Comparison of ENCODE assay signal across 17 mouse cellular contexts in genomic region chr19:28683346-28683745, GRCm38 (mm10).
"Had no signal": no experiment of that assay in that cellular context is flagged by ENCODE, and none has a peak within 500 bp of the region (broad histone marks: within the 10 kb centered on the region; RNA-seq: fewer than 3 reads in every experiment).

No protein-coding gene starts in this region.

- H3K36me3 ChIP-seq: lung, embryonic 15.5 days; midbrain, embryonic 13.5 days; midbrain, embryonic 15.5 days; neural tube, embryonic 12.5 days had no signal

- DNase-seq: lung, adult 2 months; lung, postnatal 14 days; lung, postnatal 36 days; right cerebral cortex, postnatal 14 days; right cerebral cortex, postnatal 4 days; spleen, adult 18-20 months; thymus, adult 18-20 months; thymus, postnatal 14 days; thymus, postnatal 36 days had no signal

- H3K27ac ChIP-seq: lung, embryonic 15.5 days; macrophage; midbrain, embryonic 13.5 days; midbrain, embryonic 15.5 days; neural tube, embryonic 12.5 days had no signal

- H3K4me2 ChIP-seq: lung, embryonic 15.5 days; midbrain, embryonic 11.5 days; midbrain, embryonic 13.5 days; midbrain, embryonic 15.5 days; neural tube, embryonic 12.5 days had no signal

- H3K4me3 ChIP-seq: lung, embryonic 15.5 days; megakaryocyte, embryonic 14.5 days; midbrain, embryonic 13.5 days; midbrain, embryonic 15.5 days; neural tube, embryonic 12.5 days had no signal

- H3K9ac ChIP-seq: lung, embryonic 15.5 days; midbrain, embryonic 13.5 days; midbrain, embryonic 15.5 days; neural tube, embryonic 12.5 days had no signal

- ATAC-seq: lung, postnatal 0 days; midbrain, embryonic 13.5 days; midbrain, embryonic 15.5 days had no signal

- H3K9me3 ChIP-seq: lung, embryonic 15.5 days; midbrain, embryonic 13.5 days; midbrain, embryonic 15.5 days; neural tube, embryonic 12.5 days had no signal
